ENCODE assay signal across 11 mouse cellular contexts in genomic region chr2:156229171-156229570, GRCm38 (mm10).
"Had no signal": no experiment of that assay in that cellular context is flagged by ENCODE, and none has a peak within 500 bp of the region (broad histone marks: within the 10 kb centered on the region; RNA-seq: fewer than 3 reads in every experiment).

No protein-coding gene starts in this region.

- ATAC-seq: liver, postnatal 0 days; lung, postnatal 0 days; midbrain, embryonic 13.5 days; midbrain, embryonic 15.5 days had no signal

- DNase-seq: liver, postnatal 0 days; lung, adult 2 months; lung, postnatal 14 days; lung, postnatal 36 days; right cerebral cortex, postnatal 14 days; thymus, adult 2 months; thymus, postnatal 25 days; thymus, postnatal 4 days had no signal
